Mouse (Mus musculus): ENCODE data around the gene Nkain2. TPM values are rescaled to one million over a fixed set of nuclear protein-coding genes. Genes with fewer than 3 reads are reported as not detected.

Nkain2 gene
- polyA plus RNA-seq, 1 experiment from 2014 or later, result 1.0 TPM

DNA sequence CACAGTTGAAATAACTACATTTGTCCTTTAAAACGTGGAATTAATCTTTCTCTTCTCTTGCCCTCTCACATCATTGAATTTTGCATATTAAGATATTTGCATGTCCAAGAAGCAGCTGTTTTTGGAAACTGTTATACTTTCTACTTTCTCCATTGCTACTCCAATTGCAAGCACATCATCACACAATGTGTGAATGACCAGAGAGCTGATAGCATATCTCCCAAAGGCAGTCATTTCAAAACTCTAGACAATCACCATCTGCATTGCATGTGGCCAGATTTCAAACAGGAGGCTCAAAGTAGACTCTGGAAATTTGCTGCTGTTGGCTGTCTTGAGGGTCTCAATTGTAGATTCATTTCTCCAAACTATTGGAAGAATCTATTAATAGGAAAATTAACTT lies 396.7 kb downstream of the Nkain2 start:
- H3K4me3 ChIP-seq (replicated peaks; ENCODE audit: low read length), result no peak overlapping the region
- no peak overlapping the region for H3K4me2 ChIP-seq (ENCODE audit: low read depth, low read length)
- WGBS, result 71% methylated on average over 1 of the region's 1 CpGs
- no peaks in the 10 kb centered on the region for H3K9me3 ChIP-seq (replicated peaks; ENCODE audit: control insufficient read depth, low read length)
- no peak overlapping the region for H3K9ac ChIP-seq (ENCODE audit: low read length)
- no peak overlapping the region for H3K27ac ChIP-seq (ENCODE audit: low read length)
- no peaks in the 10 kb centered on the region for H3K36me3 ChIP-seq (ENCODE audit: control insufficient read depth, insufficient read depth, low read length)
- no peaks in the 10 kb centered on the region for H3K4me1 ChIP-seq (ENCODE audit: control insufficient read depth, insufficient read depth, low read length)
- H3K27me3 ChIP-seq (ENCODE audit: control insufficient read depth, insufficient read depth, low read length), result no peaks in the 10 kb centered on the region
- no peak for ATAC-seq (ENCODE audit: insufficient read depth, low FRiP score)

DNA sequence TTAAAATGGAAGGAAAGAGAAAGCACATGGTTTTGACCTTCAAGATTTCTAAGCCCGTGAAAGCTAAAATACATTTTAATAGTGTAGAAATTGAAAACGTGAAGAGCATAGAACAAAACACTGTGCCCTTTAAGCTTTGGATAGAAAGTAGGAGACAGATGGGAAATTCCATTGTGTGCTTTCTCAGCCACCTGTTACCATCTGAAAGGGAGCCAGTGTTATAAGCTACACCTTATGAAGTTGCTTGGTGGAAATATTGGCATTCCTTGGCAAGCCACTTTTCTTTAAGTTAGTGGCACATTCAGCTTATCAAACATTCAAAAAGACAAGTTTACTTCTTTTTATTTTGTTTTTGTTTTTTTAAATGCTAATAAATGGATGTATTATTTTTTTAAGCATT lies 427.5 kb downstream of the Nkain2 start:
- Histone ChIP-seq H3K9ac (ENCODE audit: low read length) (no peak overlapping the region), H3K4me3 (replicated peaks; ENCODE audit: low read length) (no peak overlapping the region), H3K9me3 (replicated peaks; ENCODE audit: control insufficient read depth, low read length) (no peaks in the 10 kb centered on the region), H3K4me2 (ENCODE audit: low read depth, low read length) (no peak overlapping the region), H3K4me1 (ENCODE audit: control insufficient read depth, insufficient read depth, low read length) (no peaks in the 10 kb centered on the region), H3K27ac (ENCODE audit: low read length) (no peak overlapping the region), H3K27me3 (ENCODE audit: control insufficient read depth, insufficient read depth, low read length) (no peaks in the 10 kb centered on the region), H3K36me3 (ENCODE audit: control insufficient read depth, insufficient read depth, low read length) (no peaks in the 10 kb centered on the region)
- WGBS, result 78% methylated on average over 2 of the region's 2 CpGs
- ATAC-seq (ENCODE audit: insufficient read depth, low FRiP score), result no peak

DNA sequence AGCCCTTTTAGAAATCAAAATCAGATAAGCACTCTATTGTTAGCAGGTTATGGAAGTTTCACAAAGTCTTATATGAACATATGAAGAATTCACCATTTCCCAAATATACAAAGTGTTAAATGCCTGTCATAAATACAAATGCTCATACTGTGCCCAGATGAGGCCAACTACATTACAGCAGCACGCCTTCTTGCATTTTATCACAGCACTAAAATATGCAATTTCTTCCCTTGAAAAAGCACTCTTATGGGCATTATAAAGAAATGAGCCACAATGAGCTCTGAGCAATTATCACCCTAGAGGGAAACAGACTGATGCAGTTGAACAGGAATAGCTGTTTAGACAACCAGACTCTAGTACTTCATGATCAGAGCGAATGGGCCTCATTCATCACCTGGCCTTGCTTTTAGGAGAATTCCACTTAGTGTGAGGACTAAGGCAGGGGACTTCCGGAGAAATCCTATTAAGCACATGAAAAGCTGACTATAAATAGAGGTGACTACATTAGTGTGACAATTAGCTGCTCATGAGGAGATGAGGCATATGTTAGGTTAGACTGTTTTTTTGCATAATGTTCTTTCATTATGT lies 450.2 kb downstream of the Nkain2 start:
- H3K4me2 ChIP-seq (ENCODE audit: low read depth, low read length), result no peak overlapping the region
- H3K27me3 ChIP-seq (ENCODE audit: control insufficient read depth, insufficient read depth, low read length), result no peaks in the 10 kb centered on the region
- no peak overlapping the region for H3K9ac ChIP-seq (ENCODE audit: low read length)
- no peaks in the 10 kb centered on the region for H3K36me3 ChIP-seq (ENCODE audit: control insufficient read depth, insufficient read depth, low read length)
- no peak overlapping the region for H3K4me3 ChIP-seq (replicated peaks; ENCODE audit: low read length)
- ATAC-seq (ENCODE audit: insufficient read depth, low FRiP score), result no peak
- 52% methylated on average over 3 of the region's 3 CpGs for WGBS
- H3K9me3 ChIP-seq (replicated peaks; ENCODE audit: control insufficient read depth, low read length), result no peaks in the 10 kb centered on the region
- H3K4me1 ChIP-seq (ENCODE audit: control insufficient read depth, insufficient read depth, low read length), result no peaks in the 10 kb centered on the region
- H3K27ac ChIP-seq (ENCODE audit: low read length), result no peak overlapping the region

DNA sequence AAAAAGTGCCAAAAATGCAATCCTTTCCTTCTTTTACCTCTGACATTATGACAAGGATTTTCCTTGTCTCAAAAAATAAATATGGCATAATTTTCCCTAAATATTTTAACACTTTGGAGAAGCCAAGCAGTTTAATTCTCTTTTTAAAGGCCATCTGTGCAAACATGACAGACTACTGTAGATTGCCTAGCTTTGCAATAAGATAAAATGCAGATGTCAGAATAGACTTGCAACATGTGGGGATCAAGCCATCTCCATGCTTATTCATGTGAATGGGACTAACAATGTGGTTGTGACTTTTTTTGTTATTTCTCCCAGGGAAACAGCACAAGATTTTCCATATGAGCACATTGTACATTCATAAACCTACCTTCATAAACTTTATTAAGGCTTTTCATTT lies 476.0 kb downstream of the Nkain2 start:
- H3K27me3 ChIP-seq (ENCODE audit: control insufficient read depth, insufficient read depth, low read length), result no peaks in the 10 kb centered on the region
- no peaks in the 10 kb centered on the region for H3K9me3 ChIP-seq (replicated peaks; ENCODE audit: control insufficient read depth, low read length)
- no peak overlapping the region for H3K27ac ChIP-seq (ENCODE audit: low read length)
- no peak overlapping the region for H3K9ac ChIP-seq (ENCODE audit: low read length)
- no peak overlapping the region for H3K4me2 ChIP-seq (ENCODE audit: low read depth, low read length)
- ATAC-seq (ENCODE audit: insufficient read depth, low FRiP score), result no peak
- H3K36me3 ChIP-seq (ENCODE audit: control insufficient read depth, insufficient read depth, low read length), result no peaks in the 10 kb centered on the region
- H3K4me1 ChIP-seq (ENCODE audit: control insufficient read depth, insufficient read depth, low read length), result no peaks in the 10 kb centered on the region
- no peak overlapping the region for H3K4me3 ChIP-seq (replicated peaks; ENCODE audit: low read length)

DNA sequence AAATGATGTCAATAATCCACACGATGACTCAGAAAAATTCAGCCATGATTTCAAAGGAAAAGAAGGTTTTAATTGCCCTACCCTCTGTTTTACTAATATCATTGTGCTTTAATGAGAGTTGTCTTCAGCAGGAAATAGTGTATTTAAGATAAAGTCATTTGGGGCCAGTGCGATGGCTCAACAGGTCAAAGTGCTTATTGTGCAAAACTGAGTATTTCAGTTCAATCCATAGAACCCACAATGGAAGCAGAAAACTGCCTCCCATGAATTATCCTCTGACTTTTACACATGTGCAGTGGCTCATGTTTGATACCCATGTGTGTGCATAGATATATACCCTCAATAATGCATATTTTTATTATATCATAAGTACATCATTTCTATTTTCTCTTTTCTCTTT lies 478.9 kb downstream of the Nkain2 start:
- ATAC-seq (ENCODE audit: insufficient read depth, low FRiP score), result no peak
- Histone ChIP-seq H3K27ac (ENCODE audit: low read length) (no peak overlapping the region), H3K4me3 (replicated peaks; ENCODE audit: low read length) (no peak overlapping the region), H3K36me3 (ENCODE audit: control insufficient read depth, insufficient read depth, low read length) (no peaks in the 10 kb centered on the region), H3K9ac (ENCODE audit: low read length) (no peak overlapping the region), H3K27me3 (ENCODE audit: control insufficient read depth, insufficient read depth, low read length) (no peaks in the 10 kb centered on the region), H3K9me3 (replicated peaks; ENCODE audit: control insufficient read depth, low read length) (no peaks in the 10 kb centered on the region), H3K4me1 (ENCODE audit: control insufficient read depth, insufficient read depth, low read length) (no peaks in the 10 kb centered on the region), H3K4me2 (ENCODE audit: low read depth, low read length) (no peak overlapping the region)
- 77% methylated on average over 2 of the region's 2 CpGs for WGBS

DNA sequence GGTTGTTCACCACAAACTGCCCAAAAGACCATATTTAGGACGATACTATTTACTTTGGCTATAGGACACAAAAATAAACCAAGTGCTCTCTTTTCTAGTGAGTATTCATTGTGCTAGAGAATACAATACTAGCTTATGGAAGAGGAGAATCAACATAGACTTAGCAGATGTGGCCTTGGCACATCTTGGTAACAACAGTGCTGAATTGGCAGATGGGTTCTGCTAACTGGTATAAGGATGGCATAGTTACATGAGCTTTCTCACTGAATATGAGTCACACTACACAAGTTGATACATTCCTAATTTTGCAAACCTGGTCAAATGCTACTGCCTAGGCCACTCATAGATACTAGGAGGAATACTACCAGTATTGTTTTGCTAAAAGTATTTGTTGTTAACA lies 489.3 kb downstream of the Nkain2 start:
- H3K27me3 ChIP-seq (ENCODE audit: control insufficient read depth, insufficient read depth, low read length), result no peaks in the 10 kb centered on the region
- H3K9ac ChIP-seq (ENCODE audit: low read length), result no peak overlapping the region
- no peaks in the 10 kb centered on the region for H3K36me3 ChIP-seq (ENCODE audit: control insufficient read depth, insufficient read depth, low read length)
- 85% methylated on average over 1 of the region's 1 CpGs for WGBS
- H3K4me1 ChIP-seq (ENCODE audit: control insufficient read depth, insufficient read depth, low read length), result no peaks in the 10 kb centered on the region
- no peak overlapping the region for H3K4me2 ChIP-seq (ENCODE audit: low read depth, low read length)
- no peaks in the 10 kb centered on the region for H3K9me3 ChIP-seq (replicated peaks; ENCODE audit: control insufficient read depth, low read length)
- H3K27ac ChIP-seq (ENCODE audit: low read length), result no peak overlapping the region
- no peak overlapping the region for H3K4me3 ChIP-seq (replicated peaks; ENCODE audit: low read length)
- no peak for ATAC-seq (ENCODE audit: insufficient read depth, low FRiP score)

DNA sequence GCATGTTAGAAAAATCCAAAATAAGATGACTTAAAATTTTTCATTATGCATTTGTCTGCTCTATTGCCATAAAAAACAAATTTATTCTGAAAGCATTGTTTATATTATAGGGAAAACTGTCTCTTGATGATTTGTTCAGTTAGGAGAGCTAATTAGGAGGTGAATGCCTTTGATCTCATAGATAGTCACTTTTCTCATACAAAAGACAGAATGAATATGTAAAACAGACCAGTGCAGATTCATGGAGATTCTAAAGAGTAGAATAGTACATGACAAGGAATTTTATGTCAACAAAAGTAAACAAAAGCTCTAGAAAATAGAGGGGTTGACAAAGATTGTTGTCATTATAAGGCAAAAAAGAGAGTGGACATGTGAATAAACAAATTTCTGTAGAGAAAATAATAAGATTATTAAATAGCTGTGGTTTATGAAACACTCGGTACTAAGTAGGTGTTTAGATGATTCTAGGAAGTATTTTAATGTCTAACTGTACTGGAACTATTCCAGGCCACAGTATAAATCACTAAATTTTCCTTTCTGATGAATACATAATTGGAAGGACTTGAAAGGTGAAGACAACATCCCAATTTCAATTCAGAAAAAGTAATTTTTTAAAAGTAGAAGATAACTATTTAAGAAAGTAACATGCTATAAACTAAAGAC lies 496.3 kb downstream of the Nkain2 start:
- Histone ChIP-seq H3K27me3 (ENCODE audit: control insufficient read depth, insufficient read depth, low read length) (no peaks in the 10 kb centered on the region), H3K9ac (ENCODE audit: low read length) (no peak overlapping the region), H3K4me1 (ENCODE audit: control insufficient read depth, insufficient read depth, low read length) (no peaks in the 10 kb centered on the region), H3K4me3 (replicated peaks; ENCODE audit: low read length) (no peak overlapping the region), H3K4me2 (ENCODE audit: low read depth, low read length) (no peak overlapping the region), H3K9me3 (replicated peaks; ENCODE audit: control insufficient read depth, low read length) (no peaks in the 10 kb centered on the region), H3K36me3 (ENCODE audit: control insufficient read depth, insufficient read depth, low read length) (no peaks in the 10 kb centered on the region), H3K27ac (ENCODE audit: low read length) (no peak overlapping the region)
- no peak for ATAC-seq (ENCODE audit: insufficient read depth, low FRiP score)
- 65% methylated on average over 1 of the region's 1 CpGs for WGBS

DNA sequence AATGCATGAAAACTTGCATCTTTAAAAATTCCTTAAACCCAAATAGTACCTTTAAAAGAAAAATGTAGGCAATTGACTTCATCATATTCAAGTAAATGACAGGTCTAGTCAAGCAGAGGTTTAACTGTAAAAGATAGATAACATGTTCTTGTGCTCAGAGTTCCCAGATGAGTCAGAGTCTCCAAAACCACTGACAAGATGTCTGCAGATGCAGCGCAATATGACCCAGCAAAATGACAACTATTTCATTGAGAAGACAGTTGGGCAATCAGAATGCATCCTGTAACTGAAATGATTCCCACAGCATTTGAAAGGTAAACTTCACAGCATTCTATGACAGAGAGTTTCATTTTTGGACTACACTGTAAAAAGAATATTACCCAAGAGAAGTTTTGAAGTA lies 496.9 kb downstream of the Nkain2 start:
- Histone ChIP-seq H3K4me1 (ENCODE audit: control insufficient read depth, insufficient read depth, low read length) (no peaks in the 10 kb centered on the region), H3K4me2 (ENCODE audit: low read depth, low read length) (no peak overlapping the region), H3K4me3 (replicated peaks; ENCODE audit: low read length) (no peak overlapping the region), H3K27ac (ENCODE audit: low read length) (no peak overlapping the region), H3K27me3 (ENCODE audit: control insufficient read depth, insufficient read depth, low read length) (no peaks in the 10 kb centered on the region), H3K36me3 (ENCODE audit: control insufficient read depth, insufficient read depth, low read length) (no peaks in the 10 kb centered on the region), H3K9ac (ENCODE audit: low read length) (no peak overlapping the region), H3K9me3 (replicated peaks; ENCODE audit: control insufficient read depth, low read length) (no peaks in the 10 kb centered on the region)
- ATAC-seq (ENCODE audit: insufficient read depth, low FRiP score), result no peak
- WGBS, result 74% methylated on average over 1 of the region's 1 CpGs

DNA sequence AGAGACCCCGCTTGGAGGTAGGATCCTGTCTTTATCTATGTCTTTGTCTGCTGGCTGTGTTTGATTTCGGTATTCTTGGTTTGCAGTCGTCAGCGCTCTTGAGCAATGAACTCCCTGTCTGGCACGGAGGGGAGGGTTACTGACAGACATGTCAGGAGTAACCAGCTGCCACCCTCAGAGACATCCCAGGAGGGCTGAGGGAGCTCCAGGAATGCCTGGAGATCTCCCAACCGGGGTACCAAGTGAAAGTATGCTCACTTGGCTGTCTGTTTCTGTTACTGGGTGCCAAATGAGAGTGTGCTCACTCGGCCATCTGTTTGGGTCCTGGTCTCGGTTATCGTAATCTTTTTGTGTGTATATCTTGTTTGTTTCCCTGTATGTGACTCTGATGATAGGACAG lies 577.5 kb downstream of the Nkain2 start:
- ATAC-seq (ENCODE audit: insufficient read depth, low FRiP score), result no peak
- WGBS, result 89% methylated on average over 9 of the region's 9 CpGs

More for the DNA sequence above, 577.5 kb downstream of the Nkain2 start:
- Histone ChIP-seq H3K27ac (ENCODE audit: low read length) (no peak overlapping the region), H3K4me3 (replicated peaks; ENCODE audit: low read length) (no peak overlapping the region), H3K9me3 (replicated peaks; ENCODE audit: control insufficient read depth, low read length) (peaks cover 5% of the 10 kb centered on the region; the same call in 1 of the 2 replicates), H3K4me1 (ENCODE audit: control insufficient read depth, insufficient read depth, low read length) (no peaks in the 10 kb centered on the region), H3K36me3 (ENCODE audit: control insufficient read depth, insufficient read depth, low read length) (no peaks in the 10 kb centered on the region), H3K4me2 (ENCODE audit: low read depth, low read length) (no peak overlapping the region), H3K9ac (ENCODE audit: low read length) (no peak overlapping the region), H3K27me3 (ENCODE audit: control insufficient read depth, insufficient read depth, low read length) (no peaks in the 10 kb centered on the region)

Data from stomach, embryonic 16.5 days (tissue).